Mouse (Mus musculus): Measurements from ENCODE around the gene 4930558C23Rik. TPM values are rescaled to one million over a fixed set of nuclear protein-coding genes. Genes with fewer than 3 reads are reported as not detected.
"Not testable (repeated sequence)": the region's sequence is repeated elsewhere in the genome, so short reads cannot be mapped to it uniquely, and the experiment has no call there.

The 4930558C23Rik gene
- polyA plus RNA-seq, 1 experiment, result not detected

DNA sequence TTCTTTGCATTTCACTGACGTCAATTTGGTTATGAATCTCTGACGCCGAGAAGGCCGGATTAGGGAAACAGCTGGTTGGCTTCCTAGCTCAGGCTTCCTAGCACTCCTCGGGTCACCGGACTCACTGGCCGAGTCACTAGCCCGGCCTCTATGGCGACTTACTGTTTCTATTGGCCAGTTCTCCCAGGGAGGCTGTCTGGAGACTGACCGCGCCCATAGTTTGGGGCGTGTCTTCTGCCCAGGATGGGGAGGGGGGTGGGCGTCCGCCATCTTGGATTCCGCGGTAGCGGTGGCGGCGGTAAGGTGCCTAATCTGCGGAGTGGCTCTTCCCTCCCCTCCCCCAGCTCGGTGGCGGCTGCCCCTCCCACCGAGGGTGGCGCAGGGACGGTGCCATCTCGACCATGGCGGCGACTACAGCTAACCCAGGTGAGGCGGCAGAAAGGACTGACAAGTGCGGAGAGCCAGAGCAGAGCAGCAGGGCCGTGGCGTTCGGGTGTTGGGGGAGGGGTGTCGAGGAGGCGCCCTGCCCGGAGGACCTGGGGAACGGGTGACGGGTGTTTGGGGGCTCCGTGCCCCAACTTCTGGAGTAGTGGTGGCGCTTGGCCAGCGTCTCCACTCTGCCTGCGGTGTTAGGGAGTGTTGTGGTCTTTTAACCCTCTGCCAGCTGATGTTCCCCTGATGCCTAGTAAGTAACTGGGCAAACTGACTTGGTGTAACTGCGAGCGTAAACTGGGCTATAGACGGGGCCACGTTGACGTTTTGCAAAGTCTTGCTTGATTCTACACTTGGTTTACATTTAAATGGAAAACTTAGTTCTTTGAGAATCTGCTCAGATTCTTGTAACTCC lies 31.7 kb upstream of the 4930558C23Rik start, which contains the start of gene Arnt:
Gene Arnt (plus strand): TSS at position 253 of the 847 bp plus-strand sequence.
- H3K36me3 ChIP-seq (ENCODE audit: control insufficient read depth, insufficient read depth), result peaks cover 13% of the 10 kb centered on the region
- TF ChIP-seq REST (IDR thresholded peaks at IDR 0.05; ENCODE audit: insufficient read depth, insufficient read length) (no peak), TCF12 (IDR thresholded peaks at IDR 0.05; ENCODE audit: insufficient read depth, poor library complexity, severe bottlenecking) (no peak), SRF (IDR thresholded peaks at IDR 0.05; ENCODE audit: control insufficient read depth, insufficient read length, low read depth) (peak; percentile 18), CEBPB (IDR thresholded peaks at IDR 0.05; ENCODE audit: insufficient read depth, poor library complexity, severe bottlenecking) (no peak), MYOD1 (IDR thresholded peaks at IDR 0.05; ENCODE audit: control insufficient read depth in 1 of 3, insufficient read length in 2 of 3, low read depth in 2 of 3) (peak in 2 of 3 experiments; percentile 33 to 35), MAX (IDR thresholded peaks at IDR 0.05; ENCODE audit: low read depth) (no peak), MYOG (IDR thresholded peaks at IDR 0.05; ENCODE audit: control insufficient read depth in 1 of 3, insufficient read depth in 1 of 3, insufficient read length in 2 of 3, low read depth in 2 of 3) (peak in 2 of 3 experiments; percentile 48 to 64), TCF3 (IDR thresholded peaks at IDR 0.05; ENCODE audit: insufficient read length, low read depth) (no peak), USF1 (IDR thresholded peaks at IDR 0.05; ENCODE audit: low read depth) (no peak), E2F4 (IDR thresholded peaks at IDR 0.05; ENCODE audit: insufficient read depth) (no peak), POLR2AphosphoS2 (IDR thresholded peaks at IDR 0.05; ENCODE audit: insufficient read length, low read depth) (peak; percentile 93), POLR2A (IDR thresholded peaks at IDR 0.05; ENCODE audit: insufficient read length, low read depth) (peak; percentile 88)

DNA sequence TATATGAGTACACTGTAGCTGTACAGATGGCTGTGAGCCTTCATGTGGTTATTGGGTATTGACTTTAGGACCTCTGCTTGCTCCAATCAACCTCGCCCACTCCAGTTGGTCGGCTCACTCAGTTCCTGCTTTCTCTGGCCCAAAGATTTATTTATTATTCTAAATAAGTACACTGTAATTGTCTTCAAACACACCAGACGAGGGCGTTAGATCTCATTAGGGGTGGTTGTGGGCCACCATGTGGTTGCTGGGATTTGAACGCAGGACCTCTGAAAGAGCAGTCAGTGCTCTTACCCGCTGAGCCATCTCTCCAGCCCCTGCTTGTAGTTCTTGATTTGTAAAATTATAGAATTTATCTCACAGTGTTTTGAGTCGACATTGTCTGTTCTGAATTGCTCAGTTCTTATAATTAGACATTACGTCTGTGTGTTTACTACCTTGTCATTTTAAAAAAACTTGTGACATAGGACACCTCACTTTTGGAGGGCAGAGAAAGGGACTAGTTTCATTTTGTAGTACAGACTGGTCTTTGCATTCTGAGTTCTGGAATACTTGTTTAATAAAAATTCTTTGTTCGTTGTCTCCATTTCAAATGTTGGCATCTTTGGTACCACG lies 30.8 kb upstream of the 4930558C23Rik start:
- H3K4me2 ChIP-seq (ENCODE audit: low read depth), result peak overlapping the region; percentile 68
- no peak for TF ChIP-seq TCF12 (IDR thresholded peaks at IDR 0.05; ENCODE audit: insufficient read depth, poor library complexity, severe bottlenecking)
- no peak for TF ChIP-seq SRF (IDR thresholded peaks at IDR 0.05; ENCODE audit: control insufficient read depth, insufficient read length, low read depth)
- no peak for TF ChIP-seq TCF3 (IDR thresholded peaks at IDR 0.05; ENCODE audit: insufficient read length, low read depth)
- no peak for TF ChIP-seq CEBPB (IDR thresholded peaks at IDR 0.05; ENCODE audit: insufficient read depth, poor library complexity, severe bottlenecking)
- TF ChIP-seq MYOG (IDR thresholded peaks at IDR 0.05; ENCODE audit: control insufficient read depth in 1 of 3, insufficient read depth in 1 of 3, insufficient read length in 2 of 3, low read depth in 2 of 3), result no peak
- no peak for TF ChIP-seq E2F4 (IDR thresholded peaks at IDR 0.05; ENCODE audit: insufficient read depth)
- no peak for TF ChIP-seq USF1 (IDR thresholded peaks at IDR 0.05; ENCODE audit: low read depth)
- TF ChIP-seq MAX (IDR thresholded peaks at IDR 0.05; ENCODE audit: low read depth), result no peak
- TF ChIP-seq POLR2A (IDR thresholded peaks at IDR 0.05; ENCODE audit: insufficient read length, low read depth), result no peak
- TF ChIP-seq REST (IDR thresholded peaks at IDR 0.05; ENCODE audit: insufficient read depth, insufficient read length), result no peak
- no peak for TF ChIP-seq POLR2AphosphoS2 (IDR thresholded peaks at IDR 0.05; ENCODE audit: insufficient read length, low read depth)
- no peak for TF ChIP-seq MYOD1 (IDR thresholded peaks at IDR 0.05; ENCODE audit: control insufficient read depth in 1 of 3, insufficient read length in 2 of 3, low read depth in 2 of 3)
- peaks cover 42% of the 10 kb centered on the region for H3K79me2 ChIP-seq (ENCODE audit: control insufficient read depth, insufficient read depth)
- H3K27me3 ChIP-seq (ENCODE audit: control insufficient read depth, insufficient read depth, insufficient read length), result no peaks in the 10 kb centered on the region
- H3K36me3 ChIP-seq (ENCODE audit: control insufficient read depth, insufficient read depth), result peaks cover 8% of the 10 kb centered on the region
- no peak overlapping the region for H3ac ChIP-seq (ENCODE audit: control insufficient read depth, insufficient read length)
- peak overlapping the region; percentile 83 for H3K4me3 ChIP-seq

More for the DNA sequence above, 31.7 kb upstream of the 4930558C23Rik start, which contains the start of gene Arnt:
- H3K79me2 ChIP-seq (ENCODE audit: control insufficient read depth, insufficient read depth), result peaks cover 51% of the 10 kb centered on the region
- H3K4me2 ChIP-seq (ENCODE audit: low read depth), result peak within 1 kb of the TSS; percentile 87
- no peaks in the 10 kb centered on the region for H3K27me3 ChIP-seq (ENCODE audit: control insufficient read depth, insufficient read depth, insufficient read length)
- H3ac ChIP-seq (ENCODE audit: control insufficient read depth, insufficient read length), result peak within 1 kb of the TSS; percentile 8
- peak within 1 kb of the TSS; percentile 83 for H3K4me3 ChIP-seq

DNA sequence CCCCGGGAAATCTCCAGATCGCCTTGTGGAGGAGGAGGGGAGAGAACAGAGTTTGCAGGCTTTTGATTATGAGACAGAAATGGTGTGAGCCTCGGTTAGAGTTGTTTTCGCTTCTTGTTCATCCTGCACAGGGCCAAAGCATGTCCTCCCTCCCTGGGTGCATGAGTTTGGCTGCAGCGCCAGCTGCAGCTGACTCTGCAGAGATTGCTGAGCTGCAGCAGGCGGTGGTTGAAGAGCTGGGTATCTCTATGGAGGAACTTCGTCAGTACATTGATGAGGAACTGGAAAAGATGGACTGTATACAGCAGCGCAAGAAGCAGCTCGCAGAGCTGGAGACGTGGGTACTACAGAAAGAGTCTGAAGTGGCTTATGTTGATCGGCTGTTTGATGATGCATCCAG lies 25.8 kb upstream of the 4930558C23Rik start:
- not testable (repeated sequence) for H3K4me3 ChIP-seq; H3K27me3 ChIP-seq (ENCODE audit: control insufficient read depth, insufficient read depth, insufficient read length); H3K79me2 ChIP-seq (ENCODE audit: control insufficient read depth, insufficient read depth); H3K36me3 ChIP-seq (ENCODE audit: control insufficient read depth, insufficient read depth); H3K4me2 ChIP-seq (ENCODE audit: low read depth); H3ac ChIP-seq (ENCODE audit: control insufficient read depth, insufficient read length)

GRCm38 (mm10) chr3:95427891-95428238 lies 25.2 kb upstream of the 4930558C23Rik start:
- not testable (repeated sequence) for H3K79me2 ChIP-seq (ENCODE audit: control insufficient read depth, insufficient read depth); H3K27me3 ChIP-seq (ENCODE audit: control insufficient read depth, insufficient read depth, insufficient read length); H3K4me3 ChIP-seq; H3K4me2 ChIP-seq (ENCODE audit: low read depth); H3ac ChIP-seq (ENCODE audit: control insufficient read depth, insufficient read length); H3K36me3 ChIP-seq (ENCODE audit: control insufficient read depth, insufficient read depth)

- H3K79me2 ChIP-seq (ENCODE audit: control insufficient read depth, insufficient read depth); H3ac ChIP-seq (ENCODE audit: control insufficient read depth, insufficient read length); H3K4me3 ChIP-seq; H3K36me3 ChIP-seq (ENCODE audit: control insufficient read depth, insufficient read depth); H3K27me3 ChIP-seq (ENCODE audit: control insufficient read depth, insufficient read depth, insufficient read length); H3K4me2 ChIP-seq (ENCODE audit: low read depth): not testable (repeated sequence)
Measured at GRCm38 (mm10) chr3:95427117-95427890, 24.7 kb upstream of the 4930558C23Rik start.

DNA sequence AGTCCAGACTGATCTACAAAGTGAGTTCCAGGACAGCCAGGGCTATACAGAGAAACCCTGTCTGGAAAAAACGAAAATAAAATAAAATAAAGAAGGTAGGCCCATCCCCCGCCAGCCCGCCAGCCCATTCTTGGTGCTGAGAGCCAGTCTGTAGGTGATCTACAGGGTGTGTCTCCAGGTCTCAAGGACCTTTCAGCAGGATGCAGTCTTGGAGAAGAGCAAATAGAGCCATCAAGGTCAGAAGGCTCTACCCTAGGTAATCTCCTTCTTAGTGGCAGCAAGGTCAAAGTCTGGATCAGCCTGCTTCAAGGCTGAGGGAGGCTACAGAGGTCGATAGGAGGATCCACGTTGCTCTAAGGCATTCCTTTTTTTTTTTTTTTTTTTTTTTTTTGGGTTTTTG lies 23.8 kb upstream of the 4930558C23Rik start:
- not testable (repeated sequence) for H3K27me3 ChIP-seq (ENCODE audit: control insufficient read depth, insufficient read depth, insufficient read length); H3K79me2 ChIP-seq (ENCODE audit: control insufficient read depth, insufficient read depth); H3K4me3 ChIP-seq; H3K36me3 ChIP-seq (ENCODE audit: control insufficient read depth, insufficient read depth); H3K4me2 ChIP-seq (ENCODE audit: low read depth); H3ac ChIP-seq (ENCODE audit: control insufficient read depth, insufficient read length)

All from myocyte (in vitro differentiated cells).